Mouse (Mus musculus): ENCODE data around the gene Tmem132d.

- no peak for TF ChIP-seq POLR2A (IDR thresholded peaks at IDR 0.05; ENCODE audit: low read depth, low read length)
- no peak for TF ChIP-seq CTCF (conservative IDR thresholded peaks at IDR 0.05; ENCODE audit: insufficient read depth, insufficient read length, low read depth, low read length)
Observed at GRCm38 (mm10) chr5:128122656-128123055, 310.2 kb downstream of the Tmem132d start.
